In genomic region chr14:45551121-45551768, GRCm38 (mm10) we compare ENCODE assay signal across 8 mouse cellular contexts. TPM values are rescaled to one million over a fixed set of nuclear protein-coding genes. Genes with fewer than 3 reads are reported as not detected.
A peak's percentile ranks its signal among the peaks of the same experiment; 100 is the strongest.
DNase-seq lines count a peak whose midpoint lies in the region; ATAC-seq and TF ChIP-seq lines count a peak whose summit lies in the region.

No protein-coding gene starts in this region.

- no peaks in the 10 kb centered on the region for H3K9me3 ChIP-seq in forebrain, embryonic 12.5 days

- ATAC-seq in forebrain, embryonic 12.5 days (ENCODE audit: low FRiP score), result peak; percentile 70

- TF ChIP-seq CTCF in spleen, adult 2 months (IDR thresholded peaks at IDR 0.05; ENCODE audit: extremely low read depth, insufficient read depth, insufficient read length, insufficient replicate concordance), result peak; percentile 18; the same call in 1 of the 2 replicates

- 69% methylated on average over 17 of the region's 17 CpGs for WGBS in spleen, adult 2 months
- WGBS in forebrain, embryonic 12.5 days, result 52% methylated on average over 17 of the region's 17 CpGs

- DNase-seq in cerebellum, adult 18-20 months, result peak; percentile 37 to 45
- DNase-seq in cerebellum, adult 11-12 months, result no peak
- DNase-seq in spleen, adult 2 months (ENCODE audit: low read depth in 1 of 2, low spot score in 2 of 2), result no peak
- DNase-seq in spleen, adult 12 weeks (ENCODE audit: low spot score), result no peak
- DNase-seq in liver, result peak; percentile 62
- DNase-seq in retina, postnatal 1 day, result peak; percentile 69
- no peak for DNase-seq in ovary, postnatal 36 days (ENCODE audit: low spot score)

- no peaks in the 10 kb centered on the region for H3K4me1 ChIP-seq in spleen, adult 2 months (ENCODE audit: control insufficient read depth, insufficient read depth, insufficient read length)
- H3K4me1 ChIP-seq in forebrain, embryonic 12.5 days, result no peaks in the 10 kb centered on the region

- H3K27ac ChIP-seq in spleen, adult 2 months (ENCODE audit: insufficient read depth, low read length), result no peak overlapping the region
- no peak overlapping the region for H3K27ac ChIP-seq in forebrain, embryonic 12.5 days

- H3K36me3 ChIP-seq in spleen, adult 2 months (ENCODE audit: control insufficient read depth, insufficient read depth, low read length), result no peaks in the 10 kb centered on the region
- no peaks in the 10 kb centered on the region for H3K36me3 ChIP-seq in forebrain, embryonic 12.5 days (replicated peaks)

- TF ChIP-seq POLR2A in spleen, adult 2 months (IDR thresholded peaks at IDR 0.05; ENCODE audit: low read depth, low read length), result no peak

- H3K4me2 ChIP-seq in forebrain, embryonic 12.5 days, result peak overlapping the region; percentile 17; the same call in 1 of the 2 replicates

- H3K9ac ChIP-seq in forebrain, embryonic 12.5 days, result no peak overlapping the region

- H3K4me3 ChIP-seq in spleen, adult 2 months (ENCODE audit: extremely low read depth, insufficient read depth, insufficient read length), result no peak overlapping the region
- H3K4me3 ChIP-seq in forebrain, embryonic 12.5 days (replicated peaks), result no peak overlapping the region

- no peaks in the 10 kb centered on the region for H3K27me3 ChIP-seq in spleen, adult 2 months (ENCODE audit: control insufficient read depth, insufficient read depth, low read length)
- no peaks in the 10 kb centered on the region for H3K27me3 ChIP-seq in forebrain, embryonic 12.5 days

RNA-seq across cellular contexts. Expression of gene Fermt2, which starts 21.3 kb away (rescaled TPM):
- 7.9 and 9.3 TPM in 2 replicates for polyA plus RNA-seq in spleen, adult 2 months (2012; rRNA removed)
- polyA plus RNA-seq in forebrain, embryonic 12.5 days (2016; fragmentation: Nextera tagmentation; extraction: Ambion mirVana), result 65.9 and 71.1 TPM in 2 replicates

Comparison
In these comparisons a context has a peak if more than half of its experiments do, and no peak if none do; other contexts are left out.
1. DNase-seq: peak in cerebellum, adult 18-20 months (2 of 2), liver (single experiment) and retina, postnatal 1 day (single experiment); none in cerebellum, adult 11-12 months (single experiment), spleen, adult 2 months (0 of 2), spleen, adult 12 weeks (single experiment) and ovary, postnatal 36 days (single experiment).